8 mouse cellular contexts compared by ENCODE assay signal in the genomic region with DNA sequence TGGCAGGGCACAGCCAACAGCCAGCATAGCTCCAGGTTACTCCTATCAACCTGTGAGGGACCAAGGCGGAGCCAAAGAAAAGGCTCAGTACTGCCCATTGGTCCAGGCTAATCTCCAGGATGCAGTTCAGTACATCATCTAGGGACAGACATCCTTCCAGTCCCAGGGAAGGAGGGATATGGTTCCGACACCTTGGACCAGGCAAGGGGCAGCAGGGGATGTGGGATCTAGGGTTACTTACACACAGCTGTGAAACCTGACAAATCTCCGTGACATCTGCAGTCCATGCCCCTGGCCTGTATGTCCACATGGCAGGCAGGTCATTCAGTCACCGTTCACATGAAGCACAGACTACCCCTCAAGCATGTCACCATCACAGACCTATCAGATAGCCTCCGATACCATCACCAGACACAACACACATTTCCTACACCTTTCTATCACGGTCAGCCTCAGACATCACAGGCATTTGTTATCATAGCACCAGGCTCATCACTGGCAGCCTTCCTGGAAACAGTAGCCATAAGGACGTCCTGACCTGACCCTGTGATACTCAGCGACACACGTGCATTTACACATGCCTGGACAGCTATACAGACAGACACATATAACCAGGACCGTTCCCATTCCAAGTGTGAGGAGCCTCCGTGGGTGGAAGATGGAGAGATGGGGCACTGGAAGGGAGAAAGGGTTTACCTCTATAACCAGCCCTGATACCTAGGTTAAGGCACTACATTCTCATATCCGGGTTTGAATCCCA. TPM values are rescaled to one million over a fixed set of nuclear protein-coding genes. Genes with fewer than 3 reads are reported as not detected.
DNase-seq lines count a peak whose midpoint lies in the region; ATAC-seq lines count a peak whose summit lies in the region.

No protein-coding gene starts in this region.

- no peaks in the 10 kb centered on the region for H3K27me3 ChIP-seq in heart, embryonic 10.5 days (ENCODE audit: insufficient read depth, poor library complexity, severe bottlenecking)
- H3K27me3 ChIP-seq in embryonic facial prominence, embryonic 11.5 days (ENCODE audit: control insufficient read depth, insufficient read depth, low read length): no peaks in the 10 kb centered on the region
- peaks cover 28% of the 10 kb centered on the region for H3K27me3 ChIP-seq in hindbrain, embryonic 14.5 days (ENCODE audit: control insufficient read depth, insufficient read depth, low read length)
- peaks cover 27% of the 10 kb centered on the region for H3K27me3 ChIP-seq in midbrain, embryonic 14.5 days (ENCODE audit: control insufficient read depth, insufficient read depth, low read length)

- H3K4me3 ChIP-seq in heart, embryonic 10.5 days: peak overlapping the region; percentile 84
- peak overlapping the region; percentile 74 for H3K4me3 ChIP-seq in embryonic facial prominence, embryonic 11.5 days (ENCODE audit: low read depth, low read length)
- peak overlapping the region; percentile 43 for H3K4me3 ChIP-seq in hindbrain, embryonic 14.5 days (replicated peaks; ENCODE audit: low read length)
- H3K4me3 ChIP-seq in midbrain, embryonic 14.5 days (replicated peaks; ENCODE audit: low read depth, low read length): peak overlapping the region; percentile 37

- no peak for ATAC-seq in embryonic facial prominence, embryonic 11.5 days (replicated peaks; ENCODE audit: insufficient number of reproducible peaks, low FRiP score, low TSS enrichment, low read depth)
- ATAC-seq in hindbrain, embryonic 14.5 days (ENCODE audit: low FRiP score): no peak
- no peak for ATAC-seq in midbrain, embryonic 14.5 days (ENCODE audit: low FRiP score, low TSS enrichment)
- ATAC-seq in frontal cortex, adult (ENCODE audit: low TSS enrichment): no peak

- intact Hi-C loops in heart, postnatal 25 days (cut with DNase I): no loop called here

- peak overlapping the region; percentile 76 for H3K4me2 ChIP-seq in embryonic facial prominence, embryonic 11.5 days (ENCODE audit: low read depth, low read length)
- peak overlapping the region; percentile 59 for H3K4me2 ChIP-seq in hindbrain, embryonic 14.5 days (replicated peaks)
- peak overlapping the region; percentile 54 for H3K4me2 ChIP-seq in midbrain, embryonic 14.5 days (ENCODE audit: low read length)

- H3K27ac ChIP-seq in heart, embryonic 10.5 days: peak overlapping the region; percentile 95
- no peak overlapping the region for H3K27ac ChIP-seq in embryonic facial prominence, embryonic 11.5 days (replicated peaks; ENCODE audit: low read depth, low read length)
- no peak overlapping the region for H3K27ac ChIP-seq in hindbrain, embryonic 14.5 days
- no peak overlapping the region for H3K27ac ChIP-seq in midbrain, embryonic 14.5 days (replicated peaks; ENCODE audit: low read depth, low read length)

- DNase-seq in heart, embryonic 10.5 days (ENCODE audit: low spot score): no peak
- DNase-seq in heart, postnatal 25 days (ENCODE audit: low spot score): no peak
- no peak for DNase-seq in embryonic facial prominence, embryonic 11.5 days (ENCODE audit: low spot score)
- DNase-seq in hindbrain, embryonic 14.5 days (ENCODE audit: low spot score): no peak
- no peak for DNase-seq in midbrain, embryonic 14.5 days
- DNase-seq in urinary bladder, postnatal 4 days (ENCODE audit: low spot score in 2 of 2): no peak
- DNase-seq in kidney, postnatal 25 days: no peak

- peaks cover 16% of the 10 kb centered on the region for H3K36me3 ChIP-seq in heart, embryonic 10.5 days
- no peaks in the 10 kb centered on the region; the same call in 1 of the 2 replicates for H3K36me3 ChIP-seq in embryonic facial prominence, embryonic 11.5 days (replicated peaks; ENCODE audit: control insufficient read depth, insufficient read depth, low read depth, low read length)
- H3K36me3 ChIP-seq in hindbrain, embryonic 14.5 days (replicated peaks; ENCODE audit: control insufficient read depth, insufficient read depth): no peaks in the 10 kb centered on the region
- no peaks in the 10 kb centered on the region for H3K36me3 ChIP-seq in midbrain, embryonic 14.5 days (ENCODE audit: control insufficient read depth, insufficient read depth, low read length)

- no peaks in the 10 kb centered on the region for H3K9me3 ChIP-seq in heart, embryonic 10.5 days
- no peaks in the 10 kb centered on the region for H3K9me3 ChIP-seq in embryonic facial prominence, embryonic 11.5 days (replicated peaks; ENCODE audit: control insufficient read depth, low read length)
- H3K9me3 ChIP-seq in hindbrain, embryonic 14.5 days (ENCODE audit: control insufficient read depth, low read length): no peaks in the 10 kb centered on the region
- no peaks in the 10 kb centered on the region for H3K9me3 ChIP-seq in midbrain, embryonic 14.5 days (ENCODE audit: control insufficient read depth, low read length)

- H3K4me1 ChIP-seq in heart, embryonic 10.5 days: peaks cover 67% of the 10 kb centered on the region
- peaks cover 8% of the 10 kb centered on the region; the same call in 1 of the 2 replicates for H3K4me1 ChIP-seq in embryonic facial prominence, embryonic 11.5 days (ENCODE audit: control insufficient read depth, insufficient read depth, low read length)
- peaks cover 5% of the 10 kb centered on the region; the same call in 1 of the 2 replicates for H3K4me1 ChIP-seq in hindbrain, embryonic 14.5 days (replicated peaks; ENCODE audit: control insufficient read depth, insufficient read depth, low read length)
- H3K4me1 ChIP-seq in midbrain, embryonic 14.5 days (ENCODE audit: control insufficient read depth, insufficient read depth, low read length): 0 out of 2 replicates have a peak, but pooled peaks cover 5% of the 10 kb centered on the region

- 48% methylated on average over 12 of the region's 12 CpGs for WGBS in heart, embryonic 10.5 days
- WGBS in embryonic facial prominence, embryonic 11.5 days: 60% methylated on average over 12 of the region's 12 CpGs
- WGBS in hindbrain, embryonic 14.5 days: 74% methylated on average over 12 of the region's 12 CpGs
- WGBS in midbrain, embryonic 14.5 days: 78% methylated on average over 12 of the region's 12 CpGs

- H3K9ac ChIP-seq in embryonic facial prominence, embryonic 11.5 days (replicated peaks; ENCODE audit: low read length): peak overlapping the region; percentile 77
- H3K9ac ChIP-seq in hindbrain, embryonic 14.5 days: no peak overlapping the region; the same call in 1 of the 2 replicates
- H3K9ac ChIP-seq in midbrain, embryonic 14.5 days (replicated peaks; ENCODE audit: low read length): no peak overlapping the region

RNA-seq across cellular contexts. Expression of a gene that starts 1.2 kb away (rescaled TPM):
- polyA plus RNA-seq in heart, embryonic 10.5 days (2016; fragmentation: Nextera tagmentation; extraction: Ambion mirVana): 45.1 and 56.1 TPM in 2 replicates
- 10 to 100 TPM; 39.4 to 48.7 TPM for total RNA-seq in heart, postnatal 25 days (2021)
- polyA plus RNA-seq in embryonic facial prominence, embryonic 11.5 days (2014; fragmentation: Nextera tagmentation; extraction: Ambion mirVana): 16.8 and 19.0 TPM in 2 replicates
- polyA plus RNA-seq in hindbrain, embryonic 14.5 days (2014; fragmentation: Nextera tagmentation; extraction: Ambion mirVana): 9.3 and 9.4 TPM in 2 replicates
- 3.7 and 5.2 TPM in 2 replicates for polyA plus RNA-seq in midbrain, embryonic 14.5 days (2014; fragmentation: Nextera tagmentation; extraction: Ambion mirVana)

RNA-seq across cellular contexts. Expression of a gene that starts 14.5 kb away (rescaled TPM):
- not detected in 2 replicates for polyA plus RNA-seq in heart, embryonic 10.5 days (2016; fragmentation: Nextera tagmentation; extraction: Ambion mirVana)
- not detected for total RNA-seq in heart, postnatal 25 days (2021)
- polyA plus RNA-seq in embryonic facial prominence, embryonic 11.5 days (2014; fragmentation: Nextera tagmentation; extraction: Ambion mirVana): not detected in 2 replicates
- polyA plus RNA-seq in hindbrain, embryonic 14.5 days (2014; fragmentation: Nextera tagmentation; extraction: Ambion mirVana): not detected in 2 replicates
- polyA plus RNA-seq in midbrain, embryonic 14.5 days (2014; fragmentation: Nextera tagmentation; extraction: Ambion mirVana): not detected in 2 replicates

RNA-seq across cellular contexts. Expression of a gene that starts 21.5 kb away (rescaled TPM):
- polyA plus RNA-seq in heart, embryonic 10.5 days (2016; fragmentation: Nextera tagmentation; extraction: Ambion mirVana): 1.7 and 7.9 TPM in 2 replicates
- total RNA-seq in heart, postnatal 25 days (2021): 1 to 10 TPM in 1 of 2 experiments, under 1 TPM in 1; 0.75 to 1.3 TPM
- 0.84 and 1.1 TPM in 2 replicates for polyA plus RNA-seq in embryonic facial prominence, embryonic 11.5 days (2014; fragmentation: Nextera tagmentation; extraction: Ambion mirVana)
- 3.2 and 3.3 TPM in 2 replicates for polyA plus RNA-seq in hindbrain, embryonic 14.5 days (2014; fragmentation: Nextera tagmentation; extraction: Ambion mirVana)
- polyA plus RNA-seq in midbrain, embryonic 14.5 days (2014; fragmentation: Nextera tagmentation; extraction: Ambion mirVana): 1.0 and 1.5 TPM in 2 replicates

RNA-seq across cellular contexts. Expression of a gene that starts 26.4 kb away (rescaled TPM):
- 70.7 and 75.4 TPM in 2 replicates for polyA plus RNA-seq in heart, embryonic 10.5 days (2016; fragmentation: Nextera tagmentation; extraction: Ambion mirVana)
- 10 to 100 TPM; 64.8 to 68.3 TPM for total RNA-seq in heart, postnatal 25 days (2021)
- 23.1 and 24.1 TPM in 2 replicates for polyA plus RNA-seq in embryonic facial prominence, embryonic 11.5 days (2014; fragmentation: Nextera tagmentation; extraction: Ambion mirVana)
- polyA plus RNA-seq in hindbrain, embryonic 14.5 days (2014; fragmentation: Nextera tagmentation; extraction: Ambion mirVana): 70.1 and 79.8 TPM in 2 replicates
- 50.7 and 67.8 TPM in 2 replicates for polyA plus RNA-seq in midbrain, embryonic 14.5 days (2014; fragmentation: Nextera tagmentation; extraction: Ambion mirVana)

RNA-seq across cellular contexts. Expression of a gene that starts 26.5 kb away (rescaled TPM):
- 19.7 and 19.8 TPM in 2 replicates for polyA plus RNA-seq in heart, embryonic 10.5 days (2016; fragmentation: Nextera tagmentation; extraction: Ambion mirVana)
- total RNA-seq in heart, postnatal 25 days (2021): 1 to 10 TPM; 8.8 to 8.9 TPM
- 17.0 and 17.7 TPM in 2 replicates for polyA plus RNA-seq in embryonic facial prominence, embryonic 11.5 days (2014; fragmentation: Nextera tagmentation; extraction: Ambion mirVana)
- 21.3 and 22.4 TPM in 2 replicates for polyA plus RNA-seq in hindbrain, embryonic 14.5 days (2014; fragmentation: Nextera tagmentation; extraction: Ambion mirVana)
- polyA plus RNA-seq in midbrain, embryonic 14.5 days (2014; fragmentation: Nextera tagmentation; extraction: Ambion mirVana): 23.1 and 23.2 TPM in 2 replicates
